Mouse (Mus musculus): ENCODE data around the gene Phf6. TPM values are rescaled to one million over a fixed set of nuclear protein-coding genes. Genes with fewer than 3 reads are reported as not detected.

The Phf6 gene
- polyA plus RNA-seq, 1 experiment, result 12.5 TPM

GRCm38 (mm10) chrX:52956942-52957341 lies 44.9 kb downstream of the Phf6 start:
- Histone ChIP-seq H3K27ac (ENCODE audit: insufficient read depth, low read length) (no peak overlapping the region), H3K4me3 (replicated peaks; ENCODE audit: insufficient read depth, low read depth, low read length) (no peak overlapping the region), H3K27me3 (ENCODE audit: control insufficient read depth, insufficient read depth, low read length) (no peaks in the 10 kb centered on the region), H3K4me1 (ENCODE audit: control insufficient read depth, insufficient read depth, low read length) (no peaks in the 10 kb centered on the region)
- no peak for DNase-seq
- TF ChIP-seq CTCF (IDR thresholded peaks at IDR 0.05; ENCODE audit: borderline replicate concordance, insufficient read depth, low read depth, low read length) (no peak), POLR2A (IDR thresholded peaks at IDR 0.05; ENCODE audit: borderline replicate concordance, insufficient read depth, low read length) (no peak)
- 90% methylated on average over 4 of the region's 4 CpGs for WGBS

- TF ChIP-seq POLR2A (IDR thresholded peaks at IDR 0.05; ENCODE audit: borderline replicate concordance, insufficient read depth, low read length), result no peak
- TF ChIP-seq CTCF (IDR thresholded peaks at IDR 0.05; ENCODE audit: borderline replicate concordance, insufficient read depth, low read depth, low read length), result no peak
- Histone ChIP-seq H3K4me3 (replicated peaks; ENCODE audit: insufficient read depth, low read depth, low read length) (no peak overlapping the region), H3K27ac (ENCODE audit: insufficient read depth, low read length) (no peak overlapping the region), H3K27me3 (ENCODE audit: control insufficient read depth, insufficient read depth, low read length) (no peaks in the 10 kb centered on the region), H3K4me1 (ENCODE audit: control insufficient read depth, insufficient read depth, low read length) (no peaks in the 10 kb centered on the region)
- DNase-seq, result no peak
- WGBS, result 61% methylated on average over 5 of the region's 5 CpGs
Measured at GRCm38 (mm10) chrX:52961559-52962110, 49.6 kb downstream of the Phf6 start.

GRCm38 (mm10) chrX:52965149-52965548 lies 53.1 kb downstream of the Phf6 start:
- H3K27me3 ChIP-seq (ENCODE audit: control insufficient read depth, insufficient read depth, low read length), result no peaks in the 10 kb centered on the region
- no peak overlapping the region for H3K27ac ChIP-seq (ENCODE audit: insufficient read depth, low read length)
- no peak for DNase-seq
- H3K4me1 ChIP-seq (ENCODE audit: control insufficient read depth, insufficient read depth, low read length), result no peaks in the 10 kb centered on the region
- H3K4me3 ChIP-seq (replicated peaks; ENCODE audit: insufficient read depth, low read depth, low read length), result no peak overlapping the region
- no peak for TF ChIP-seq POLR2A (IDR thresholded peaks at IDR 0.05; ENCODE audit: borderline replicate concordance, insufficient read depth, low read length)
- TF ChIP-seq CTCF (IDR thresholded peaks at IDR 0.05; ENCODE audit: borderline replicate concordance, insufficient read depth, low read depth, low read length), result no peak
- 97% methylated on average over 2 of the region's 2 CpGs for WGBS

- no peak overlapping the region for H3K27ac ChIP-seq (ENCODE audit: insufficient read depth, low read length)
- 0 out of 2 replicates have a peak, but pooled peaks cover 2% of the 10 kb centered on the region for H3K4me1 ChIP-seq (ENCODE audit: control insufficient read depth, insufficient read depth, low read length)
- no peak overlapping the region for H3K4me3 ChIP-seq (replicated peaks; ENCODE audit: insufficient read depth, low read depth, low read length)
- peak in 1 of 2 experiments; percentile 40 for DNase-seq
- no peak for TF ChIP-seq CTCF (IDR thresholded peaks at IDR 0.05; ENCODE audit: borderline replicate concordance, insufficient read depth, low read depth, low read length)
- TF ChIP-seq POLR2A (IDR thresholded peaks at IDR 0.05; ENCODE audit: borderline replicate concordance, insufficient read depth, low read length), result no peak
- WGBS, result 51% methylated on average over 3 of the region's 3 CpGs
- no peaks in the 10 kb centered on the region for H3K27me3 ChIP-seq (ENCODE audit: control insufficient read depth, insufficient read depth, low read length)
Measured at GRCm38 (mm10) chrX:52971211-52972006, 59.3 kb downstream of the Phf6 start.

GRCm38 (mm10) chrX:52972129-52972528 lies 60.1 kb downstream of the Phf6 start:
- Histone ChIP-seq H3K27me3 (ENCODE audit: control insufficient read depth, insufficient read depth, low read length) (no peaks in the 10 kb centered on the region), H3K4me3 (replicated peaks; ENCODE audit: insufficient read depth, low read depth, low read length) (no peak overlapping the region), H3K27ac (ENCODE audit: insufficient read depth, low read length) (no peak overlapping the region), H3K4me1 (ENCODE audit: control insufficient read depth, insufficient read depth, low read length) (0 out of 2 replicates have a peak, but pooled peaks cover 2% of the 10 kb centered on the region)
- 86% methylated on average over 1 of the region's 1 CpGs for WGBS
- no peak for DNase-seq
- TF ChIP-seq CTCF (IDR thresholded peaks at IDR 0.05; ENCODE audit: borderline replicate concordance, insufficient read depth, low read depth, low read length), result no peak
- no peak for TF ChIP-seq POLR2A (IDR thresholded peaks at IDR 0.05; ENCODE audit: borderline replicate concordance, insufficient read depth, low read length)

- TF ChIP-seq POLR2A (IDR thresholded peaks at IDR 0.05; ENCODE audit: borderline replicate concordance, insufficient read depth, low read length) (no peak), CTCF (IDR thresholded peaks at IDR 0.05; ENCODE audit: borderline replicate concordance, insufficient read depth, low read depth, low read length) (no peak)
- Histone ChIP-seq H3K27ac (ENCODE audit: insufficient read depth, low read length) (no peak overlapping the region), H3K27me3 (ENCODE audit: control insufficient read depth, insufficient read depth, low read length) (no peaks in the 10 kb centered on the region), H3K4me1 (ENCODE audit: control insufficient read depth, insufficient read depth, low read length) (0 out of 2 replicates have a peak, but pooled peaks cover 2% of the 10 kb centered on the region), H3K4me3 (replicated peaks; ENCODE audit: insufficient read depth, low read depth, low read length) (no peak overlapping the region)
- DNase-seq, result no peak
- 95% methylated on average over 1 of the region's 1 CpGs for WGBS
Measured at GRCm38 (mm10) chrX:52972680-52973079, 60.6 kb downstream of the Phf6 start.

- no peak for TF ChIP-seq POLR2A (IDR thresholded peaks at IDR 0.05; ENCODE audit: borderline replicate concordance, insufficient read depth, low read length)
- no peak for TF ChIP-seq CTCF (IDR thresholded peaks at IDR 0.05; ENCODE audit: borderline replicate concordance, insufficient read depth, low read depth, low read length)
- H3K4me1 ChIP-seq (ENCODE audit: control insufficient read depth, insufficient read depth, low read length), result no peaks in the 10 kb centered on the region
- H3K4me3 ChIP-seq (replicated peaks; ENCODE audit: insufficient read depth, low read depth, low read length), result no peak overlapping the region
- no peaks in the 10 kb centered on the region for H3K27me3 ChIP-seq (ENCODE audit: control insufficient read depth, insufficient read depth, low read length)
- no peak overlapping the region for H3K27ac ChIP-seq (ENCODE audit: insufficient read depth, low read length)
- 62% methylated on average over 1 of the region's 1 CpGs for WGBS
- no peak for DNase-seq
Measured at GRCm38 (mm10) chrX:52978576-52978975, 66.5 kb downstream of the Phf6 start.

GRCm38 (mm10) chrX:52981378-52981777 lies 69.3 kb downstream of the Phf6 start:
- TF ChIP-seq POLR2A (IDR thresholded peaks at IDR 0.05; ENCODE audit: borderline replicate concordance, insufficient read depth, low read length), result no peak
- TF ChIP-seq CTCF (IDR thresholded peaks at IDR 0.05; ENCODE audit: borderline replicate concordance, insufficient read depth, low read depth, low read length), result no peak
- H3K4me1 ChIP-seq (ENCODE audit: control insufficient read depth, insufficient read depth, low read length), result no peaks in the 10 kb centered on the region
- 68% methylated on average over 3 of the region's 3 CpGs for WGBS

More at GRCm38 (mm10) chrX:52981378-52981777, 69.3 kb downstream of the Phf6 start:
- H3K4me3 ChIP-seq (replicated peaks; ENCODE audit: insufficient read depth, low read depth, low read length), result no peak overlapping the region
- DNase-seq, result no peak
- no peak overlapping the region for H3K27ac ChIP-seq (ENCODE audit: insufficient read depth, low read length)
- no peaks in the 10 kb centered on the region for H3K27me3 ChIP-seq (ENCODE audit: control insufficient read depth, insufficient read depth, low read length)
